Mouse (Mus musculus): ENCODE data around the gene Plekho2. TPM values are rescaled to one million over a fixed set of nuclear protein-coding genes. Genes with fewer than 3 reads are reported as not detected.

The Plekho2 gene
- polyA plus RNA-seq, 1 experiment from 2014 or later, result 4.9 TPM

DNA sequence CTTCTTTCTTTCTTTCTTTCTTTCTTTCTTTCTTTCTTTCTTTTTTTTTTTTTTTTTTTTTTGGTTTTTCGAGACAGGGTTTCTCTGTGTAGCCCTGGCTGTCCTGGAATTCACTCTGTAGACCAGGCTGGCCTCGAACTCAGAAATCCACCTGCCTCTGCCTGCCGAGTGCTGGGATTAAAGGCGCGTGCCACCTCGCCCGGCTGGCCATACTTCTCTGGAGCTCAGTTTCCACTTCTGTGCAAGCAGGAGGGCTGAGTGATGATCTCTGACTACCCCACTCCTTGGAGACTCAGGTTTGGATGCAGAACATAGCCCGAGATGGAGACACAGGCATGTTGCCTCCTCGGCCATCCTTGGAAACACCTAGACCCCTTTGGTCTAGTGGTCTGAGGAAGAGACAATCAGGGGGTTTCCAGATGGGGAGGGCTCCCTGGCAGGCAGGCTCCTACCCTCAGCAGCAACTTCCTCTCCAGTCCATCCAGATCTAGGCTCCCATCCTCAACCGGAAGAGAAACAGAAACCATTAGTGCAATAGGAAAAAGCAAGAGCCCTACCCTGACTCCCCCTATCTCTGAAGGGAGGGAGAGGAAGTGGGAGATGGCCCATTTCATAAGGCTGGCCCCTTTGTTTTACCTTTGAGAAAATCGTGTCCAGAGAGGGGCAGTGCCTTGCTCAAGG lies 43.9 kb downstream of the Plekho2 start:
- no peaks in the 10 kb centered on the region for H3K36me3 ChIP-seq (ENCODE audit: poor library complexity, severe bottlenecking)
- H3K4me1 ChIP-seq, result no peaks in the 10 kb centered on the region
- H3K4me2 ChIP-seq, result no peak overlapping the region
- no peak for ATAC-seq
- no peaks in the 10 kb centered on the region for H3K27me3 ChIP-seq
- no peak overlapping the region for H3K9ac ChIP-seq
- no peaks in the 10 kb centered on the region for H3K9me3 ChIP-seq (replicated peaks)
- 85% methylated on average over 10 of the region's 11 CpGs for WGBS
- no peak overlapping the region for H3K27ac ChIP-seq
- no peak overlapping the region for H3K4me3 ChIP-seq

DNA sequence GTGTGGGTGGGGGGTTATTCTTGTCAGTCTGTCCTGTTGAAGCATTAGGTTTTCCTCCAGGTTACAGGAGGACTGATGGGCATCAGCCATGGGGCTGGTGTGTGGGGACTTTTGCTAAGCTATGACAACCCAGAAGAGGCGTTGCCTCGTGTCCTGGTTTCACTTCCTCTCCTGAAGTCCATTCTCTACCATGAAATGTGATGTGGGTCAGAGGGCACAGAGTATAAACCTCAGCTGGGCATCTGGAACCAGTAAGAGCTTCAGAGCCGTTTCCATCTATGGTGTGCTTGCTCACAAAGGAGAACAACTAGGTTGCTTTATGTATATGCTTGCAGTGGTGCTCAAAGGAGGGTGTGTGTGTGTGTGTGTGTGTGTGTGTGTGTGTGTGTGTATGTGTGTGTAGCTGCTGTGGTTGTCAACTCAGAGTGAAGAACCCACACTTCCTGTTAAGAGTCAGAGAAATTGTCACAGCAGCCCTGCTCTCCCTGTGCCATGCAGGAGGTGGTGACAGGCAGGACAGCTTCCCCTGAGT lies 44.6 kb downstream of the Plekho2 start:
- Histone ChIP-seq H3K9me3 (replicated peaks) (no peaks in the 10 kb centered on the region), H3K27ac (no peak overlapping the region), H3K4me2 (no peak overlapping the region), H3K9ac (no peak overlapping the region), H3K36me3 (ENCODE audit: poor library complexity, severe bottlenecking) (no peaks in the 10 kb centered on the region), H3K4me3 (no peak overlapping the region), H3K27me3 (no peaks in the 10 kb centered on the region), H3K4me1 (no peaks in the 10 kb centered on the region)
- WGBS, result 82% methylated on average over 3 of the region's 3 CpGs
- no peak for ATAC-seq

DNA sequence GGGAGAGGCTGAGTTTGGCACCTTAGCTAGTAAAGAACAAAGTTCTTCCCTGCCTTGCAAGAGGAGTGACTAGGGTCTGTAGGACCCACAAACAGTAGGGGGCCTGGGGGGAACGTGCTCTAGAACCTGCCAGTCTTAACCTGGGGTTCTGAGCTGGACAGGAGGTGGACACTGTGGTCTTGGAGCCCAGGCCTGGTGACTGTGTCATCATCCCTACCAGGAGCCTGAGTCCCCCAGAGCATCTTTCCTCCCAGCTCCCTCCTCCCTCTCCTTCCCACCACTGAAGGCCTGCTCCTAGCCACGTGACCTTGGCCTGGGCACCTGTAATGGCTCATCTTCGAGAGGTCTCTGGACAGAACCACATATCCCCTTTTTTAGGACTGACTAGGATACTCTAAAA lies 45.7 kb downstream of the Plekho2 start:
- Histone ChIP-seq H3K27ac (no peak overlapping the region), H3K4me2 (no peak overlapping the region), H3K4me1 (no peaks in the 10 kb centered on the region), H3K27me3 (no peaks in the 10 kb centered on the region), H3K4me3 (no peak overlapping the region), H3K36me3 (ENCODE audit: poor library complexity, severe bottlenecking) (no peaks in the 10 kb centered on the region), H3K9ac (no peak overlapping the region), H3K9me3 (replicated peaks) (no peaks in the 10 kb centered on the region)
- ATAC-seq, result no peak
- WGBS, result 82% methylated on average over 3 of the region's 3 CpGs

DNA sequence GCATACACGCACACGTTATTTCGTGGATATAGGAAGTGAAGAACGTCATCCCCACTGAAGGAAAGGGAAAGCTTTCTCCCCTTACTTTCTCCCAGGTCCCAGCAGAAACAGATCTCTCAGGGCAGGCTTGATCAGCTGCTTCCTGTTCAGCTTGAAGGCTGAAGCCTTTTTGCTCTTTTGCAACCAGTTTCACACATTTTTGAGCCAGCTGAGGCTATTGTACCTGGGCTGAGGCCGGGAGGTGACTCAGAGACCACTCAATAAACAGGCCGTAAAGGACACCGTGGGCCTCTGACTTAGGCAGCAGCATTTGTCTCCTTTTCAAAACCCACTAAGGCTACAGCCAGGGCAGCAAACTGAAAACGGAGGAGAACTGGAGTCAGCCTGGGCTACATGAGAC lies 46.9 kb downstream of the Plekho2 start:
- no peak overlapping the region for H3K27ac ChIP-seq
- no peaks in the 10 kb centered on the region for H3K4me1 ChIP-seq
- H3K4me3 ChIP-seq, result no peak overlapping the region
- H3K27me3 ChIP-seq, result no peaks in the 10 kb centered on the region
- WGBS, result 86% methylated on average over 8 of the region's 8 CpGs
- no peak overlapping the region for H3K9ac ChIP-seq
- no peaks in the 10 kb centered on the region for H3K9me3 ChIP-seq (replicated peaks)
- no peak for ATAC-seq
- no peak overlapping the region for H3K4me2 ChIP-seq
- no peaks in the 10 kb centered on the region for H3K36me3 ChIP-seq (ENCODE audit: poor library complexity, severe bottlenecking)

DNA sequence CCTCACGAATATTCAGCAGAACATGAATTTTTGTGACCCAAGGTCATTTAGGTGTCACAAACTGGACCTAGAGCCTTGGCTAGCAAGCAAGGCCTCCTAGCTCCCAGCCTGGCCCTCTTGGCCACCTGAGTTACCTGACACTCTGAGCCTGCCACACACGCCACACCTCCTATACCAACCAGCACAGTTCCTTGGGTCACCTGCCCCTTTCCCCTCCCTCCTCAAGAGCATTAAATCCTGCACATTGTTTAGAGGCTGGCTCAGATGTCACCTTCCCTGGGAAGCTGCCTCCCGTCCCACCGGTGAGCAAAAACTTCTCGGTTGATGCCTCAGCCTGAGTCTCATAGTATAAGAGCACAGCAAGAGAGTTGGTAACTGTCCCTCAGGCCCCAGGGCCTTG lies 48.6 kb downstream of the Plekho2 start:
- Histone ChIP-seq H3K9me3 (replicated peaks) (no peaks in the 10 kb centered on the region), H3K4me3 (no peak overlapping the region), H3K9ac (no peak overlapping the region), H3K4me2 (no peak overlapping the region), H3K4me1 (no peaks in the 10 kb centered on the region), H3K27me3 (no peaks in the 10 kb centered on the region), H3K27ac (no peak overlapping the region), H3K36me3 (ENCODE audit: poor library complexity, severe bottlenecking) (no peaks in the 10 kb centered on the region)
- no peak for ATAC-seq
- WGBS, result 85% methylated on average over 5 of the region's 5 CpGs

DNA sequence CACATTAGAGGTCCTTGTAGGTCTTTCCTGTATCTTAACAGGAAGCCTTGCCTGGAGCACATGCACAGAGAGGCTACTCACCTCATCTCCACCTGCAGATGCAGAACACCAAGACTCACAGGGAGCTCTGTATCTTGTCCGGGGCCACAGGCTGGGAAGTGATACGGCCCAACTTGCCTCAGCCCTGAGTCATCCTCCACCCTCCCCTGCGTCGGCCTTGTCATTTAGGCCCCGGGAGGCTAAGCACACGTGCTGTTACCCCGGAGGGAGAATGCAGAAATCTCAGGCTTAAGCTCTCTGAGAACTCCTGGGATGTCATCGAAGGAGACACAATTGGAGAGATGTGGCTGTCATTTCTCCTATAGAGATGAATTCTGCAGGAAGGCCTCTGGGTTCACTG lies 50.2 kb downstream of the Plekho2 start:
- Histone ChIP-seq H3K4me3 (no peak overlapping the region), H3K9me3 (replicated peaks) (no peaks in the 10 kb centered on the region), H3K36me3 (ENCODE audit: poor library complexity, severe bottlenecking) (no peaks in the 10 kb centered on the region), H3K4me2 (no peak overlapping the region), H3K9ac (no peak overlapping the region), H3K27ac (no peak overlapping the region), H3K27me3 (no peaks in the 10 kb centered on the region), H3K4me1 (no peaks in the 10 kb centered on the region)
- no peak for ATAC-seq
- WGBS, result 58% methylated on average over 8 of the region's 8 CpGs

DNA sequence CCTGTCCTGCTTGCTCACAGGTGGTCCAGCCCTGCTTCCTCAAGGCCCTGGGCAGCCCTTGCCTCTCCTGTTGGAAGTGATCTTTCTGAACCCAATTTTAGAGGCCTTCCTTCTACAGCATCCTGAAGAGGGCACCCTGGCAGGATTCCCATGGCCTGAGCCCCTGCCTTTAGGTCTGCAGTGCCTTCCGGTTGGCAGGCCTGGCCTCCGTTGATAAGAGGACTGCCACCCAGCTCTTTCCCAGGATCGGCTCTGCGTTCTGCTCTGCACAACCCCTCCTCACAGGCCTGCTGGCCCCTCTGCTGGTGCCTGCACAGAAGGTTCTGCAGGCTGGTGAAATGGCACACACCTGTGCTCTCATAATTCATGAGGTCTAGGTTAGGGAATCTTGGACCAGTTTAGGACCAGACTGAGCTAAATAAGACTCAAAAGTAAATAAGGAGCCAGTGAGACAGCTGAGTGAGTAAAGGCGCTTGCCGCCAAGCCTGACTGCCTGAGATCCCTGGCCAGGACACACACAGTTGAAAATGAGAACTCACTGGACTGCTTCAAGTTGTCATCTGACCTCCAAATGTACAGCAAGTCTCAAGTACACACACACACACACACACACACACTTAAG lies 51.3 kb downstream of the Plekho2 start:
- ATAC-seq, result no peak
- no peak overlapping the region for H3K4me3 ChIP-seq
- no peak overlapping the region for H3K4me2 ChIP-seq
- no peak overlapping the region for H3K9ac ChIP-seq
- H3K9me3 ChIP-seq (replicated peaks), result no peaks in the 10 kb centered on the region
- H3K27me3 ChIP-seq, result no peaks in the 10 kb centered on the region
- 87% methylated on average over 6 of the region's 6 CpGs for WGBS
- no peak overlapping the region for H3K27ac ChIP-seq
- no peaks in the 10 kb centered on the region for H3K36me3 ChIP-seq (ENCODE audit: poor library complexity, severe bottlenecking)
- no peaks in the 10 kb centered on the region for H3K4me1 ChIP-seq

DNA sequence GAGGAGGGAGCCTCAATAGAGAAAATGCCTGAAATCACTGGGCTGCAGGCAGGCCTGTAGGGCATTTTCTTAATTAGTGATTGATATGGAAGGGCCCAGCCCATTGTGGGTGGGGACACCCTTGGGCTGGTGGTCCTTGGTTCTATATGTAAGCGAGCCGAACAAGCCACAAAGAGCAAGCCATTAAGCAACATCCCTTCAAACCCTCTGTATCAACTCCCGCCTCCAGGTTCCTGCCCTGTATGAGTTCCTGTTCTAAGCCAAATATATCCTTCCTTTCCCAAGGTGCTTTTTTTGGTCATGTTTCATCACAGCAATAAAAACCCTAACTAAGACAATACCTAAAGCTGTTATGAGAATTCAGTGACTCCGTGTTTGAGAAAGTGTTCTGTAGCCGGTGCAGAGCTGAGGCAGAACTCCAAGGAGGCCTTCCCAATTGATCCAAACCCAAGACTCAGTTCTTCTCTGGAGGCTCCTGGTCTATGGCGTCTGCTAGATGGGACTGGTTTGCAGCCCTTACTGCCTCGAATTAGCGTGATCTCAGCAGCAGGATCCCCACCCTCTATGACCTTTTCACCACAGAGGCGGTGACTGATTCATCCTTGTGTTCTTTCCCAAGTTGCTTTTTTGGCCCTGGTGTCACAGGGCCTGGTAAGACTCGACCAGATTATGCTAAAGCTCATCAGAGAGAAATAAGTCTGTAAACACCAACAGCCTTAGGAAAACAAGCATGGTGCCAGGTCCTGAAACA lies 54.2 kb downstream of the Plekho2 start:
- WGBS, result 86% methylated on average over 10 of the region's 10 CpGs
- no peak overlapping the region for H3K4me3 ChIP-seq
- H3K9me3 ChIP-seq (replicated peaks), result no peaks in the 10 kb centered on the region
- H3K27ac ChIP-seq, result no peak overlapping the region
- H3K4me2 ChIP-seq, result no peak overlapping the region
- H3K36me3 ChIP-seq (ENCODE audit: poor library complexity, severe bottlenecking), result no peaks in the 10 kb centered on the region
- 0 out of 2 replicates have a peak, but pooled peaks cover 3% of the 10 kb centered on the region for H3K27me3 ChIP-seq
- ATAC-seq, result no peak
- no peak overlapping the region for H3K9ac ChIP-seq
- H3K4me1 ChIP-seq, result peaks cover 7% of the 10 kb centered on the region

DNA sequence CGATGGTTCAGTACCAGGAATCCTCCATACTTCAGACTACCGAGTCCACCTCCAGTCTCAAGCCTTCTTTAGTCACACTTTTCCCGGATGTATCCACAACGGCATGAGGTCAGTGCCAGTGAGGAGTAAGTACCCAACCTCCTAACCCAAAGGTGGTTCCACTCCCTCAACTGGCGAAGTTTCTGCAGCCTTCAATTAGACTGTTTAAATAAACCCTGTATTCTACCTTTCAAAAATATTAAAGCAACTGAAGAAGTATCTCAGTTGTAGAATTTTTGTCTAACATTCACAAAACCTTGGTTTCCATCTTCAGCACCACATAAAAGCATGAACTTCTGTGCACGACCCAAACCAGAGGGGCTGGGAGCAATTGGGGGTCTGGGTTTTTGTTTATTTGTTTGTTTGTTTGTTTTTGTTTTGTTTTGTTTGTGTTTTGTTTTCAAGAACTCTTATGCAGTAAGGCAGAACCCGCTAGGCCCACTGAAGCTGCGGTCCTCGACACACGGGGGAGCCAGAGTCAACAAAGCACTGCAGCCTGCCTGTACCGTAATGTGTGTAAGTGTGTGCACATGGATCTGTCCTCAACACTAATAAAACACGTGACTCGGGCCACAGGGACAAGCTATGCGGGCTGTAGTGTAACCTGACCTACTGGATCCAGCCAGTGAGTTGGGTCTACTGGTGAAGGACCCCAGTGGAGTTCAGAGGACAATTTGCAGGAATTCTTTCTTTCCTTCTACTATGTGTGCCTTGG lies 56.1 kb downstream of the Plekho2 start:
- WGBS, result 27% methylated on average over 14 of the region's 14 CpGs
- Histone ChIP-seq H3K27me3 (0 out of 2 replicates have a peak, but pooled peaks cover 3% of the 10 kb centered on the region), H3K36me3 (ENCODE audit: poor library complexity, severe bottlenecking) (no peaks in the 10 kb centered on the region), H3K27ac (no peak overlapping the region), H3K4me3 (no peak overlapping the region), H3K4me1 (peaks cover 18% of the 10 kb centered on the region), H3K9ac (no peak overlapping the region), H3K4me2 (peak overlapping the region; percentile 35), H3K9me3 (replicated peaks) (no peaks in the 10 kb centered on the region)
- peak; percentile 78 for ATAC-seq

DNA sequence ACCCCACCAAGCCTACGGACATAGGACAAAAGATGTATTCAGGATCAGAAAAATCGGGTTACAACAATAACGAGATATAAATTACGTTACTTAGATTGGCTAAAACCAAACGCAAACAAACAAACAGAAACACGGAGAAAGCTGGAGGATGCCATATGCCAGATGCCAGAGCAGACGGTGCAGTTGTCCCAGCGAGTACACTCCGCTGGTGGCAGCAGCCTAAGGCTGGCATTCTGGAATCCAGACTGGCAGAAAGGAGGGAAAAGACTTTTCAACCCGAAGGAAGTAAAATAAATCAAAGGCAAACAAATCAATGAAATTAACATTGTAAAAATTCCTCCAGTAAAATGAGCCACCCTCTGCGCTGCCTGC lies 59.3 kb downstream of the Plekho2 start:
- H3K27ac ChIP-seq, result peak overlapping the region; percentile 61
- peaks cover 18% of the 10 kb centered on the region for H3K4me1 ChIP-seq
- peak overlapping the region; percentile 31 for H3K4me3 ChIP-seq
- H3K27me3 ChIP-seq, result 0 out of 2 replicates have a peak, but pooled peaks cover 3% of the 10 kb centered on the region
- no peaks in the 10 kb centered on the region for H3K9me3 ChIP-seq (replicated peaks)
- 16% methylated on average over 11 of the region's 11 CpGs for WGBS
- no peak for ATAC-seq
- H3K4me2 ChIP-seq, result peak overlapping the region; percentile 59
- H3K36me3 ChIP-seq (ENCODE audit: poor library complexity, severe bottlenecking), result no peaks in the 10 kb centered on the region
- no peak overlapping the region; the same call in 1 of the 2 replicates for H3K9ac ChIP-seq

DNA sequence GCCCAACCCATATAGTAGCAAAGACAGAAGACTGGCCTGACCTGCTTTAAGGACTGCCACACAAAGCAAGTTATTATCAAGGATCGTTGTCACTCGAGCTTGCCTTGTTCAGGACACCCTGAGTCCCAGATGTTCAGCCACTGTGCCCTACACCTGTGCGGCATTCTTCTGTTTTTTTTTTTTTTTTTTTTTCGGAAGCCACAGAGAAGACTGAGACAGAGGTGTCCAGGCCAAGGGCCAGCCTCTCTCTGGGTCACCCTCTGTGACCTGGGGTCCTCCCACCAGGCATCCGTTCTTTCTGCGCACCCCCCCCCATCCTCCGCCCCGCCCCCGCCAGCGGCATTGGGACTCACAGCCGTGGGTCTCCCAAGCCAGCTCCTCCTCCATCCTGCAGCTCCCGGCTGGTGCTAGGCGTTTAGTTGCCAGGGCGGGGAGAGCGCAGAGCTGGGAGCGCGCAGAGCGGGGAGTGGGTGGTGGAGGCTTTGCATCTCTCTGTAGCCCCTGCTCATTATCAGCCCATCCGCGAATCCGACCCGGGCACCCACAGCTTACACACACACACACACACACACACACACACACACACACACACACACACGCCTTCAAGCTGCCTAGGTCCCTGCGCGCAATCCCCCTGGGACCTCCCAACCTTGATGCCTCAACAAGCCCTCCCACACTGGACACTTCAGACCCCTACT lies 59.9 kb downstream of the Plekho2 start, which contains the start of gene Ankdd1a:
Ankdd1a (minus strand) TSS at position 387 of the 698 bp plus-strand sequence.
- Histone ChIP-seq H3K27me3 (0 out of 2 replicates have a peak, but pooled peaks cover 3% of the 10 kb centered on the region), H3K4me3 (peak within 1 kb of the TSS; percentile 31), H3K9me3 (replicated peaks) (no peaks in the 10 kb centered on the region), H3K27ac (peak within 1 kb of the TSS; percentile 61), H3K4me1 (peaks cover 18% of the 10 kb centered on the region), H3K9ac (peak within 1 kb of the TSS; percentile 50; the same call in 1 of the 2 replicates), H3K4me2 (peak within 1 kb of the TSS; percentile 59), H3K36me3 (ENCODE audit: poor library complexity, severe bottlenecking) (no peaks in the 10 kb centered on the region)
- 6% methylated on average over 25 of the region's 25 CpGs for WGBS
- ATAC-seq, result peak; percentile 81
